Mouse (Mus musculus) lung, embryonic 15.5 days (tissue): Measurements from ENCODE around the gene Rnase12. TPM values are rescaled to one million over a fixed set of nuclear protein-coding genes. Genes with fewer than 3 reads are reported as not detected.

ENCODE experiments used
- ATAC-seq: fragments of 200-750 bp; cut with Nextera tagmentation; 2 replicates; pipeline ENCODE4 v1.8.0; 2017; ENCODE audit warnings: moderate number of reproducible peaks, borderline replicate concordance; ENCODE audit not compliant: low FRiP score, low TSS enrichment; ENCODE audit errors: extremely low read depth
- H3K27ac ChIP-seq: fragments of 300-500 bp; sonication (generic); 2 replicates; pipeline ENCODE4 v1.5.1; 2015; ENCODE audit warnings: moderate library complexity, mild to moderate bottlenecking, inconsistent platforms
- H3K27me3 ChIP-seq: fragments of 300-500 bp; sonication (generic); 2 replicates; pipeline ENCODE4 v1.6.1; 2015; ENCODE audit warnings: inconsistent platforms
- H3K36me3 ChIP-seq: fragments of 300-500 bp; sonication (generic); 2 replicates; pipeline ENCODE4 v1.6.1; 2015; ENCODE audit warnings: inconsistent platforms
- H3K4me1 ChIP-seq: fragments of 300-500 bp; sonication (generic); 2 replicates; pipeline ENCODE4 v1.6.1; 2015; ENCODE audit warnings: inconsistent platforms
- H3K4me2 ChIP-seq: fragments of 300-500 bp; sonication (generic); 2 replicates; pipeline ENCODE4 v1.6.1; 2015; ENCODE audit warnings: inconsistent platforms, mild to moderate bottlenecking, moderate library complexity
- H3K4me3 ChIP-seq: fragments of 300-500 bp; sonication (generic); 2 replicates; pipeline ENCODE4 v1.5.1; 2015; ENCODE audit warnings: mild to moderate bottlenecking, inconsistent platforms
- H3K9ac ChIP-seq: fragments of 300-500 bp; sonication (generic); 2 replicates; pipeline ENCODE4 v1.6.1; 2015; ENCODE audit warnings: inconsistent platforms
- H3K9me3 ChIP-seq: fragments of 300-500 bp; sonication (generic); 2 replicates; pipeline ENCODE4 v1.6.1; 2016; ENCODE audit warnings: inconsistent platforms
- WGBS: fragments of 180-500 bp; shearing (Covaris S2); methylation state at CpG from one replicate; pipeline ENCODE4 v1.1.7; 2015; 5-methylcytosine and 5-hydroxymethylcytosine counted together
- polyA plus RNA-seq: library from polyadenylated mRNA; unstranded; fragments of >200 nt; fragmentation: Nextera tagmentation; extraction: Ambion mirVana; gene quantifications from 2 replicates; pipeline ENCODE4 v1.2.1, GENCODE M21; 2015

Rnase12 gene
- polyA plus RNA-seq, 1 experiment from 2014 or later: not detected

GRCm38 (mm10) chr14:51092073-51092620 lies 34.7 kb upstream of the Rnase12 start:
- Histone ChIP-seq H3K27me3 (no peaks in the 10 kb centered on the region), H3K4me3 (peak overlapping the region; percentile 74), H3K9me3 (no peaks in the 10 kb centered on the region), H3K27ac (0 out of 2 replicates have a peak overlapping the region, but pooled peaks have one; percentile 10), H3K4me1 (peaks cover 26% of the 10 kb centered on the region), H3K4me2 (peak overlapping the region; percentile 71), H3K36me3 (no peaks in the 10 kb centered on the region), H3K9ac (no peak overlapping the region)
- WGBS: 32% methylated on average over 8 of the region's 8 CpGs
- ATAC-seq: no peak

- Histone ChIP-seq H3K4me1 (peaks cover 26% of the 10 kb centered on the region), H3K9ac (peak within 1 kb of the TSS; percentile 61), H3K4me2 (peak within 1 kb of the TSS; percentile 71), H3K27ac (peak within 1 kb of the TSS; percentile 91), H3K4me3 (peak within 1 kb of the TSS; percentile 74), H3K9me3 (no peaks in the 10 kb centered on the region), H3K27me3 (no peaks in the 10 kb centered on the region), H3K36me3 (no peaks in the 10 kb centered on the region)
- WGBS: 5% methylated on average over 33 of the region's 33 CpGs
- ATAC-seq: peak; percentile 39; the same call in 1 of the 2 replicates
Measured at GRCm38 (mm10) chr14:51090921-51091900, 33.8 kb upstream of the Rnase12 start, which contains the start of the genes Rnase4 and Ang. TSS of gene Rnase4 (plus strand) at chr14:51091077. TSS of gene Ang (plus strand) at chr14:51091150.

- H3K4me3 ChIP-seq: peak overlapping the region; percentile 74
- under 1% methylated on average over 27 of the region's 27 CpGs for WGBS
- H3K9me3 ChIP-seq: no peaks in the 10 kb centered on the region
- H3K27me3 ChIP-seq: no peaks in the 10 kb centered on the region
- H3K9ac ChIP-seq: peak overlapping the region; percentile 61
- peaks cover 18% of the 10 kb centered on the region for H3K4me1 ChIP-seq
- H3K4me2 ChIP-seq: peak overlapping the region; percentile 71
- H3K36me3 ChIP-seq: no peaks in the 10 kb centered on the region
- peak overlapping the region; percentile 91 for H3K27ac ChIP-seq
- peak; percentile 48; the same call in 1 of the 2 replicates for ATAC-seq
Measured at GRCm38 (mm10) chr14:51090077-51090781, 32.8 kb upstream of the Rnase12 start.

GRCm38 (mm10) chr14:51089674-51090076 lies 32.2 kb upstream of the Rnase12 start:
- H3K4me2 ChIP-seq: peak overlapping the region; percentile 71
- ATAC-seq: no peak
- under 1% methylated on average over 15 of the region's 15 CpGs for WGBS

GRCm38 (mm10) chr14:51088970-51089673 lies 31.7 kb upstream of the Rnase12 start:
- H3K4me3 ChIP-seq: peak overlapping the region; percentile 74
- peak; percentile 93 for ATAC-seq
- peak overlapping the region; percentile 61 for H3K9ac ChIP-seq
- WGBS: under 1% methylated on average over 34 of the region's 34 CpGs
- peak overlapping the region; percentile 91 for H3K27ac ChIP-seq
- peak overlapping the region; percentile 71 for H3K4me2 ChIP-seq
- H3K4me1 ChIP-seq: peaks cover 18% of the 10 kb centered on the region
- no peaks in the 10 kb centered on the region for H3K27me3 ChIP-seq
- H3K9me3 ChIP-seq: no peaks in the 10 kb centered on the region
- no peaks in the 10 kb centered on the region for H3K36me3 ChIP-seq

More at GRCm38 (mm10) chr14:51089674-51090076, 32.2 kb upstream of the Rnase12 start:
- Histone ChIP-seq H3K9me3 (no peaks in the 10 kb centered on the region), H3K9ac (peak overlapping the region; percentile 61), H3K27me3 (no peaks in the 10 kb centered on the region), H3K27ac (peak overlapping the region; percentile 91), H3K36me3 (no peaks in the 10 kb centered on the region), H3K4me3 (peak overlapping the region; percentile 74), H3K4me1 (peaks cover 18% of the 10 kb centered on the region)

- Histone ChIP-seq H3K9me3 (no peaks in the 10 kb centered on the region), H3K9ac (peak overlapping the region; percentile 51), H3K36me3 (no peaks in the 10 kb centered on the region), H3K4me1 (peaks cover 25% of the 10 kb centered on the region), H3K4me2 (peak overlapping the region; percentile 71), H3K27ac (peak overlapping the region; percentile 89), H3K4me3 (peak overlapping the region; percentile 74), H3K27me3 (peaks cover 6% of the 10 kb centered on the region; the same call in 1 of the 2 replicates)
- ATAC-seq: peak; percentile 20; the same call in 1 of the 2 replicates
- under 1% methylated on average over 23 of the region's 23 CpGs for WGBS
Measured at GRCm38 (mm10) chr14:51088166-51088969, 30.9 kb upstream of the Rnase12 start.

- peak overlapping the region; percentile 74 for H3K4me3 ChIP-seq
- peaks cover 6% of the 10 kb centered on the region; the same call in 1 of the 2 replicates for H3K27me3 ChIP-seq
- no peak overlapping the region for H3K27ac ChIP-seq
- H3K36me3 ChIP-seq: no peaks in the 10 kb centered on the region
- peak overlapping the region; percentile 71 for H3K4me2 ChIP-seq
- no peak for ATAC-seq
- no peak overlapping the region; the same call in 1 of the 2 replicates for H3K9ac ChIP-seq
- H3K9me3 ChIP-seq: no peaks in the 10 kb centered on the region
- 7% methylated on average over 9 of the region's 9 CpGs for WGBS
- H3K4me1 ChIP-seq: peaks cover 28% of the 10 kb centered on the region
Measured at GRCm38 (mm10) chr14:51087762-51088161, 30.3 kb upstream of the Rnase12 start.

GRCm38 (mm10) chr14:51085911-51086310 lies 28.4 kb upstream of the Rnase12 start:
- no peak overlapping the region for H3K4me2 ChIP-seq
- no peak overlapping the region for H3K4me3 ChIP-seq
- peaks cover 6% of the 10 kb centered on the region; the same call in 1 of the 2 replicates for H3K27me3 ChIP-seq
- peaks cover 23% of the 10 kb centered on the region; the same call in 1 of the 2 replicates for H3K4me1 ChIP-seq
- 73% methylated on average over 4 of the region's 4 CpGs for WGBS
- ATAC-seq: no peak
- H3K9ac ChIP-seq: no peak overlapping the region
- H3K36me3 ChIP-seq: no peaks in the 10 kb centered on the region
- no peak overlapping the region for H3K27ac ChIP-seq
- H3K9me3 ChIP-seq: no peaks in the 10 kb centered on the region

GRCm38 (mm10) chr14:51085086-51085485 lies 27.6 kb upstream of the Rnase12 start:
- Histone ChIP-seq H3K4me2 (no peak overlapping the region), H3K9me3 (no peaks in the 10 kb centered on the region), H3K9ac (no peak overlapping the region), H3K4me3 (no peak overlapping the region), H3K27me3 (peaks cover 6% of the 10 kb centered on the region; the same call in 1 of the 2 replicates), H3K4me1 (peaks cover 23% of the 10 kb centered on the region; the same call in 1 of the 2 replicates), H3K36me3 (no peaks in the 10 kb centered on the region), H3K27ac (no peak overlapping the region)
- WGBS: 82% methylated on average over 2 of the region's 2 CpGs
- no peak for ATAC-seq

GRCm38 (mm10) chr14:51083805-51084204 lies 26.3 kb upstream of the Rnase12 start:
- Histone ChIP-seq H3K27ac (no peak overlapping the region), H3K4me3 (peak overlapping the region; percentile 56), H3K36me3 (no peaks in the 10 kb centered on the region), H3K9me3 (no peaks in the 10 kb centered on the region), H3K27me3 (peaks cover 6% of the 10 kb centered on the region; the same call in 1 of the 2 replicates), H3K9ac (0 out of 2 replicates have a peak overlapping the region, but pooled peaks have one; percentile 10), H3K4me1 (peaks cover 23% of the 10 kb centered on the region; the same call in 1 of the 2 replicates), H3K4me2 (peak overlapping the region; percentile 88)
- WGBS: 14% methylated on average over 7 of the region's 7 CpGs
- no peak for ATAC-seq
